Mouse (Mus musculus) neutrophil, adult 5-6 weeks (primary cell): ENCODE results near the gene Gskip. TPM values are rescaled to one million over a fixed set of nuclear protein-coding genes. Genes with fewer than 3 reads are reported as not detected.

Experiments used
- ATAC-seq: fragments of 151-379, 151-347 bp; 2 replicates; pipeline ENCODE4 v1.8.0; 2017; ENCODE audit warnings: mild to moderate bottlenecking, moderate TSS enrichment; ENCODE audit not compliant: insufficient number of reproducible peaks, poor library complexity, low FRiP score, severe bottlenecking; ENCODE audit errors: extremely low read depth
- total RNA-seq: library from RNA; stranded (forward); fragments of 200-1000 nt; gene quantifications from 2 replicates; pipeline ENCODE4 v1.2.3, GENCODE M21; 2017

The Gskip gene
- total RNA-seq, 1 experiment from 2014 or later: 17.0 TPM

GRCm38 (mm10) chr12:105720196-105720595, 35.6 kb downstream of the Gskip start:
- ATAC-seq: no peak

- no peak for ATAC-seq
These were observed 37.0 kb downstream of the Gskip start for GRCm38 (mm10) chr12:105721452-105722132.

GRCm38 (mm10) chr12:105722657-105723056, 38.0 kb downstream of the Gskip start:
- ATAC-seq: no peak

GRCm38 (mm10) chr12:105724616-105725015, 40.0 kb downstream of the Gskip start:
- ATAC-seq: no peak

GRCm38 (mm10) chr12:105725736-105726135, 41.1 kb downstream of the Gskip start:
- ATAC-seq: no peak

- ATAC-seq: no peak
These were observed 42.6 kb downstream of the Gskip start for GRCm38 (mm10) chr12:105727268-105727667.

GRCm38 (mm10) chr12:105727964-105728363, 43.3 kb downstream of the Gskip start:
- no peak for ATAC-seq

- no peak for ATAC-seq
These were observed 46.3 kb downstream of the Gskip start for GRCm38 (mm10) chr12:105730851-105731460.

GRCm38 (mm10) chr12:105733370-105734159, 48.9 kb downstream of the Gskip start:
- ATAC-seq: no peak

GRCm38 (mm10) chr12:105735226-105735888, 50.7 kb downstream of the Gskip start:
- ATAC-seq: no peak

- ATAC-seq: no peak
These were observed 51.2 kb downstream of the Gskip start for GRCm38 (mm10) chr12:105735889-105736251.

- no peak for ATAC-seq
These were observed 53.9 kb downstream of the Gskip start for GRCm38 (mm10) chr12:105738316-105739096.

GRCm38 (mm10) chr12:105739656-105740055, 55.0 kb downstream of the Gskip start:
- no peak for ATAC-seq

- no peak for ATAC-seq
These were observed 63.5 kb downstream of the Gskip start for GRCm38 (mm10) chr12:105748114-105748513.

Other genes starting within 250 kb of the Gskip start
- 0.25 TPM in 1 of 2 replicates, not detected in the other for gene D430019H16Rik, start 231.0 kb upstream of the Gskip start, total RNA-seq
- gene Bdkrb2, start 121.6 kb upstream of the Gskip start, total RNA-seq: not detected in 2 replicates
- gene Bdkrb1, start 81.7 kb upstream of the Gskip start, total RNA-seq: not detected in 2 replicates
- 32.5 and 36.0 TPM in 2 replicates for gene Atg2b, start 382 bp downstream of the Gskip start, total RNA-seq
- gene Ak7, start 21.1 kb downstream of the Gskip start, total RNA-seq: 0.12 and 0.25 TPM in 2 replicates
- 213 and 226 TPM in 2 replicates for gene Papola, start 99.9 kb downstream of the Gskip start, total RNA-seq